Comparison of ENCODE assay signal across 9 mouse cellular contexts in the genomic region with DNA sequence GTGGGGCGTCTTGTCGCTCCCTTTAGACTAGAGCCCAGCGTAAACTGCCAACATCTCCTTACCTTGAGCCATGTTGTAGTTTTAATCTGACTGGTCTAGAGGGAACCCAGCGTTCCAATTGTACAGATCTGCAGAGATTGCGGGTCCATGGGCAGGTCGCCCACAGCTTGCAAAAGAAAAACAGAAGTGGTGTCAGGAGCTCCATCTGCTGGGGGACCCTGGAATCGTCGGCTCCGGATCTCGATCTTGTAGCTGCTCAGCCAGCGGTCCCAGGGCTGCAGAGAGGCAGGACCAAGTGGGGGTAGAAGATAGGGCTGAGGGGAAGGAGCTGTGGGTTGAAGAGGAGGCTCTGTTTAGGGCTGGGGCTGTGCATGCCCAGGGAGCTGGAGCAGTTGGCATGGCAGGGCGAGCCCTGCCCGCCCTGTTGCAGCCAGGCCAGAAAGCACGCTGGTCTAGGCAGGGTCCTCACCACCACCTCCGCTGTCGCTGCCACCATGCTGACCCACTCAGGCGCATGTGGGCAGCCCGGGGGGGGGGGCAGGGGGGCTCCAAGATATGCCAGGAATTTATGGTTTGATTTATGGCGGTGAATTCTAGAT. TPM values are rescaled to one million over a fixed set of nuclear protein-coding genes. Genes with fewer than 3 reads are reported as not detected.
DNase-seq lines count a peak whose midpoint lies in the region; ATAC-seq and TF ChIP-seq lines count a peak whose summit lies in the region.
"Had no signal": no experiment of that assay in that cellular context is flagged by ENCODE, and none has a peak within 500 bp of the region (broad histone marks: within the 10 kb centered on the region; RNA-seq: fewer than 3 reads in every experiment).

No protein-coding gene starts in this region.

- no peak overlapping the region for H3K4me3 ChIP-seq in thymus, adult 2 months (ENCODE audit: control insufficient read depth, insufficient read depth, low read length)
- H3K4me3 ChIP-seq in forebrain, embryonic 12.5 days (replicated peaks), result no peak overlapping the region
- no peak overlapping the region for H3K4me3 ChIP-seq in small intestine, adult 2 months (ENCODE audit: low read depth, low read length)
- H3K4me3 ChIP-seq: heart, embryonic 15.5 days had no signal

- H3K36me3 ChIP-seq in thymus, adult 2 months (ENCODE audit: control insufficient read depth, insufficient read depth, low read length), result no peaks in the 10 kb centered on the region
- H3K36me3 ChIP-seq in forebrain, embryonic 12.5 days (replicated peaks), result no peaks in the 10 kb centered on the region
- H3K36me3 ChIP-seq in small intestine, adult 2 months (ENCODE audit: control insufficient read depth, insufficient read depth, low read length), result no peaks in the 10 kb centered on the region
- H3K36me3 ChIP-seq: heart, embryonic 15.5 days had no signal

- H3K27me3 ChIP-seq in thymus, adult 2 months (ENCODE audit: control insufficient read depth, insufficient read depth, low read length), result no peaks in the 10 kb centered on the region
- no peaks in the 10 kb centered on the region for H3K27me3 ChIP-seq in forebrain, embryonic 12.5 days
- no peaks in the 10 kb centered on the region for H3K27me3 ChIP-seq in small intestine, adult 2 months (ENCODE audit: control insufficient read depth, insufficient read depth, low read length)
- H3K27me3 ChIP-seq: heart, embryonic 15.5 days had no signal

- WGBS in thymus, adult 2 months, result 59% methylated on average over 19 of the region's 19 CpGs
- 60% methylated on average over 19 of the region's 19 CpGs for WGBS in forebrain, embryonic 12.5 days
- 64% methylated on average over 19 of the region's 19 CpGs for WGBS in small intestine, adult 2 months

- TF ChIP-seq POLR2A in thymus, adult 2 months (IDR thresholded peaks at IDR 0.05; ENCODE audit: control insufficient read depth, extremely low read depth, insufficient read depth, low read length, poor library complexity), result no peak
- TF ChIP-seq POLR2A in small intestine, adult 2 months (IDR thresholded peaks at IDR 0.05; ENCODE audit: low read depth, low read length), result no peak

- no peaks in the 10 kb centered on the region for H3K4me1 ChIP-seq in thymus, adult 2 months (replicated peaks; ENCODE audit: control insufficient read depth, insufficient read depth, low read length)
- no peaks in the 10 kb centered on the region for H3K4me1 ChIP-seq in forebrain, embryonic 12.5 days
- H3K4me1 ChIP-seq in small intestine, adult 2 months (ENCODE audit: control insufficient read depth, insufficient read depth, insufficient read length, low read length), result no peaks in the 10 kb centered on the region
- H3K4me1 ChIP-seq: heart, embryonic 15.5 days had no signal

- H3K27ac ChIP-seq in thymus, adult 2 months (ENCODE audit: control insufficient read depth, insufficient read depth, low read length), result no peak overlapping the region
- H3K27ac ChIP-seq in forebrain, embryonic 12.5 days, result no peak overlapping the region
- H3K27ac ChIP-seq in small intestine, adult 2 months (ENCODE audit: insufficient read depth, low read depth, low read length), result no peak overlapping the region
- H3K27ac ChIP-seq: heart, embryonic 15.5 days had no signal

- no peak overlapping the region for H3K4me2 ChIP-seq in forebrain, embryonic 12.5 days
- H3K4me2 ChIP-seq: heart, embryonic 15.5 days had no signal

- TF ChIP-seq CTCF in thymus, adult 2 months (IDR thresholded peaks at IDR 0.05; ENCODE audit: borderline replicate concordance, control insufficient read depth, extremely low read depth, insufficient read depth, low read length, poor library complexity), result no peak
- peak; percentile 61; the same call in 1 of the 2 replicates for TF ChIP-seq CTCF in small intestine, adult 2 months (IDR thresholded peaks at IDR 0.05; ENCODE audit: extremely low read depth, insufficient read length, insufficient replicate concordance, low read depth, low read length)

- peak; percentile 51 for ATAC-seq in forebrain, embryonic 12.5 days (ENCODE audit: low FRiP score)
- 0 out of 2 replicates have a peak, but pooled peaks have one; percentile 60 for ATAC-seq in megakaryocyte, adult 5-6 weeks (ENCODE audit: poor library complexity, severe bottlenecking)

- H3K9ac ChIP-seq in forebrain, embryonic 12.5 days, result no peak overlapping the region
- H3K9ac ChIP-seq: heart, embryonic 15.5 days had no signal

- peak; percentile 64 for DNase-seq in adrenal gland, postnatal 10 days
- DNase-seq in adrenal gland, postnatal 4 days (ENCODE audit: low spot score in 2 of 2), result no peak
- peak; percentile 16 for DNase-seq in thymus, adult 2 months
- DNase-seq in thymus, adult 18-20 months, result no peak
- DNase-seq in kidney, postnatal 36 days, result peak; percentile 17 to 75

- H3K9me3 ChIP-seq in forebrain, embryonic 12.5 days, result no peaks in the 10 kb centered on the region
- H3K9me3 ChIP-seq: heart, embryonic 15.5 days had no signal

RNA-seq across cellular contexts. Expression of gene Shcbp1, which starts 21.3 kb away (rescaled TPM):
- 1 to 10 TPM; 6.7 to 8.1 TPM for total RNA-seq in adrenal gland, postnatal 10 days (2021)
- total RNA-seq in adrenal gland, postnatal 4 days (2021), result 10 to 100 TPM; 11.1 to 13.2 TPM
- 8.1 and 9.0 TPM in 2 replicates for polyA plus RNA-seq in thymus, adult 2 months (2012; rRNA removed)
- polyA plus RNA-seq in forebrain, embryonic 12.5 days (2016; fragmentation: Nextera tagmentation; extraction: Ambion mirVana), result 72.8 and 73.4 TPM in 2 replicates
- total RNA-seq in megakaryocyte, adult 5-6 weeks (2015), result 62.7 and 63.7 TPM in 2 replicates
- total RNA-seq in megakaryocyte, adult 5-6 weeks (2017), result 58.9 and 60.9 TPM in 2 replicates
- polyA plus RNA-seq in small intestine, adult 2 months (2012; rRNA removed), result 0.06 and 0.23 TPM in 2 replicates

Comparison
In these comparisons a context has a peak if more than half of its experiments do, and no peak if none do; other contexts are left out.
1. DNase-seq: peak in adrenal gland, postnatal 10 days (single experiment), thymus, adult 2 months (single experiment) and kidney, postnatal 36 days (2 of 2); none in adrenal gland, postnatal 4 days (0 of 2) and thymus, adult 18-20 months (0 of 2).
2. RNA of gene Shcbp1, which starts 21.3 kb away (total RNA-seq): 58.9 to 63.7 TPM in megakaryocyte, adult 5-6 weeks; 11.1 to 13.2 TPM in adrenal gland, postnatal 4 days and 6.7 to 8.1 TPM in adrenal gland, postnatal 10 days; every median in the first group is over 4 times any median in the second.